Mouse (Mus musculus) kidney, adult 2 months (tissue): ENCODE results near the gene Ift88.

ENCODE experiments used
- CTCF ChIP-seq: fragments of 200-500 bp; conservative IDR thresholded peaks from 2 replicates; pipeline ENCODE4 v1.5.1; 2011; ENCODE audit warnings: low read depth, mild to moderate bottlenecking, control low read depth, low read length, moderate library complexity, mixed read lengths; ENCODE audit not compliant: insufficient read depth, insufficient read length
- POLR2A ChIP-seq: fragments of 200-500 bp; IDR thresholded peaks from one replicate; pipeline ENCODE4 v1.6.1; 2011; ENCODE audit warnings: low read depth, low read length, control low read depth

- no peak for TF ChIP-seq CTCF
- TF ChIP-seq POLR2A, result no peak
These were observed 46.3 kb upstream of the Ift88 start for GRCm38 (mm10) chr14:57377531-57377930.
